Mouse (Mus musculus) embryonic fibroblast, embryonic 13.5 days (primary cell): ENCODE results near the gene Slc35c1.

ENCODE experiments used
- CTCF ChIP-seq: IDR thresholded peaks from 2 replicates; pipeline ENCODE4 v1.5.1; 2011; ENCODE audit warnings: mild to moderate bottlenecking, control low read depth, low read length, moderate library complexity, borderline replicate concordance; ENCODE audit not compliant: insufficient read depth
- POLR2A ChIP-seq: IDR thresholded peaks from 2 replicates; pipeline ENCODE4 v1.6.1; 2011; ENCODE audit warnings: low read depth, mild to moderate bottlenecking, control low read depth, low read length, moderate library complexity

DNA sequence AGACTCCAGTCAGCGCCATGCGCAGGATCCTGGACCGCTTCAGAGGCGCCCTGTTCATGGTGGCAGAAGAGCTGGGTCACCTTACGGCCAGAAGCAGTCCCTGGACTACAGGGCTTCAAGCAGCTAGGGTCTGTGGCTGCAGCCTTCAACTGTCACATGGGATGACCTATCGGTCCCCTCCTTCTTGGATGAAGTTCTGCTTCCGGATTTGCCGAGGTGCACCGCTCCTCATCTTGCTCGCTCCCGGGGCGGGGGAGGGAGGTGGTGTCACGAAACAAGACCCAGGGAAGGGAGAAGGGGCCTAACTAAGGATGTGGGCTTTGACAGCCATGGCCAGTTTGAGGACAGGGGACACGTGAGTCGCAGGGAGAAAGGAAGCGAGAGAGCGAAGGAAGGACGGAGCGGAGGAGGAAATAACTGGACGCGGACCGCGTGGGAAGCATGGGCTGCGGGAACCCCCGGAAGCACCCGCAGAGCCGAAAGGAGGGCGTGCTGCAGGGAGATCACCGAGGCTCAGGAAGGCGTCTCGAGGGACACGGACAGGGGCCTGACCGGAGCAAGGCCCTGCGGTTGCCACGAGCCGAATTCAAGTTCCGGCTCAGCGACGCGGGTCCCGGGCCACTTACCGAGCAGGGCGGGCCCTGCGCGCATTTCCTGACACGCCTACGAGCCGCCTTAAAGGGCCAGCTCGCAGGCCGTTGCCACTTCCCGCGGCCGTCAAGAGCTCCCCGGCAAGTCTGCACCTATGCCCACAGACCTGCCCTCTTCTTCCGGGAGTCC, 1.0 kb downstream of the Slc35c1 start:
- TF ChIP-seq POLR2A (peak; percentile 80), CTCF (no peak)
